Comparison of ENCODE assay signal across 18 mouse cellular contexts in genomic region chr10:95302211-95303163, GRCm38 (mm10). TPM values are rescaled to one million over a fixed set of nuclear protein-coding genes. Genes with fewer than 3 reads are reported as not detected.
DNase-seq lines count a peak whose midpoint lies in the region; ATAC-seq and TF ChIP-seq lines count a peak whose summit lies in the region.
"Had no signal": no experiment of that assay in that cellular context is flagged by ENCODE, and none has a peak within 500 bp of the region (broad histone marks: within the 10 kb centered on the region; RNA-seq: fewer than 3 reads in every experiment).

No protein-coding gene starts in this region.

- no peak for TF ChIP-seq POLR2A in lung, adult 2 months (IDR thresholded peaks at IDR 0.05; ENCODE audit: borderline replicate concordance, extremely low read depth, low read depth, low read length)
- no peak for TF ChIP-seq POLR2A in cerebellum, adult 2 months (IDR thresholded peaks at IDR 0.05; ENCODE audit: borderline replicate concordance, insufficient read depth, low read length)

- no peak overlapping the region for H3K27ac ChIP-seq in cerebellum, adult 2 months (ENCODE audit: insufficient read depth, low read length)
- H3K27ac ChIP-seq: limb, embryonic 13.5 days; liver, embryonic 14.5 days had no signal

- WGBS in lung, adult 2 months, result 59% methylated on average over 12 of the region's 12 CpGs
- WGBS in cerebellum, adult 2 months, result 79% methylated on average over 12 of the region's 12 CpGs

- TF ChIP-seq CTCF in lung, adult 2 months (IDR thresholded peaks at IDR 0.05; ENCODE audit: insufficient read depth, low read length), result no peak
- no peak for TF ChIP-seq CTCF in cerebellum, adult 2 months (IDR thresholded peaks at IDR 0.05; ENCODE audit: borderline replicate concordance, insufficient read depth, low read depth, low read length)

- peak; percentile 88 for ATAC-seq in granulocyte monocyte progenitor cell, adult 5-6 weeks (replicated peaks; ENCODE audit: poor library complexity, severe bottlenecking)

- H3K4me3 ChIP-seq in lung, adult 2 months (replicated peaks; ENCODE audit: extremely low read depth, low read depth, low read length), result no peak overlapping the region
- H3K4me3 ChIP-seq in cerebellum, adult 2 months (replicated peaks; ENCODE audit: insufficient read depth, low read depth, low read length), result no peak overlapping the region
- H3K4me3 ChIP-seq: limb, embryonic 13.5 days had no signal

- peak; percentile 12 for DNase-seq in lung, postnatal 10 days
- no peak for DNase-seq in lung, adult 2 months
- peak; percentile 37 for DNase-seq in R1 (ENCODE audit: low read depth, low spot score)
- no peak for DNase-seq in ovary, postnatal 14 days (ENCODE audit: low spot score)
- DNase-seq in cerebellum, adult 2 months, result no peak
- no peak for DNase-seq in frontal cortex, postnatal 10 days (ENCODE audit: low spot score in 2 of 2)
- DNase-seq: adrenal gland, adult 8-10 months; cerebellum, adult 11 months; cerebellum, postnatal 36 days; heart, adult 18-20 months; kidney, adult 9 months; kidney, postnatal 4 days; right cerebral cortex, adult 18-20 months; spleen, adult 18-20 months; thymus, postnatal 14 days had no signal

- peaks cover 16% of the 10 kb centered on the region for H3K4me1 ChIP-seq in lung, adult 2 months (ENCODE audit: control insufficient read depth, insufficient read depth, low read length)
- peaks cover 4% of the 10 kb centered on the region for H3K4me1 ChIP-seq in cerebellum, adult 2 months (ENCODE audit: control insufficient read depth, insufficient read depth, low read length)

- H3K27me3 ChIP-seq in cerebellum, adult 2 months (ENCODE audit: control insufficient read depth, insufficient read depth, low read length), result no peaks in the 10 kb centered on the region
- H3K27me3 ChIP-seq: limb, embryonic 13.5 days had no signal

RNA-seq across cellular contexts. Expression of gene Cradd, which starts 21.4 kb away (rescaled TPM):
- polyA plus RNA-seq in lung, adult 2 months (2012; rRNA removed), result 21.0 and 21.8 TPM in 2 replicates
- 15.0 and 15.5 TPM in 2 replicates for total RNA-seq in granulocyte monocyte progenitor cell, adult 5-6 weeks (2014; fragmentation: Nextera tagmentation)
- total RNA-seq in granulocyte monocyte progenitor cell, adult 5-6 weeks (2017), result 3.3 and 5.3 TPM in 2 replicates
- 10.2 and 11.7 TPM in 2 replicates for polyA plus RNA-seq in cerebellum, adult 2 months (2012; rRNA removed)

Comparison
In these comparisons a context has a peak if more than half of its experiments do, and no peak if none do; other contexts are left out.
1. DNase-seq: peak in lung, postnatal 10 days (single experiment) and R1 (single experiment); none in lung, adult 2 months (single experiment), ovary, postnatal 14 days (single experiment), cerebellum, adult 2 months (0 of 2) and frontal cortex, postnatal 10 days (0 of 2).